Mouse (Mus musculus): ENCODE data around the gene Majin.

The Majin gene

DNA sequence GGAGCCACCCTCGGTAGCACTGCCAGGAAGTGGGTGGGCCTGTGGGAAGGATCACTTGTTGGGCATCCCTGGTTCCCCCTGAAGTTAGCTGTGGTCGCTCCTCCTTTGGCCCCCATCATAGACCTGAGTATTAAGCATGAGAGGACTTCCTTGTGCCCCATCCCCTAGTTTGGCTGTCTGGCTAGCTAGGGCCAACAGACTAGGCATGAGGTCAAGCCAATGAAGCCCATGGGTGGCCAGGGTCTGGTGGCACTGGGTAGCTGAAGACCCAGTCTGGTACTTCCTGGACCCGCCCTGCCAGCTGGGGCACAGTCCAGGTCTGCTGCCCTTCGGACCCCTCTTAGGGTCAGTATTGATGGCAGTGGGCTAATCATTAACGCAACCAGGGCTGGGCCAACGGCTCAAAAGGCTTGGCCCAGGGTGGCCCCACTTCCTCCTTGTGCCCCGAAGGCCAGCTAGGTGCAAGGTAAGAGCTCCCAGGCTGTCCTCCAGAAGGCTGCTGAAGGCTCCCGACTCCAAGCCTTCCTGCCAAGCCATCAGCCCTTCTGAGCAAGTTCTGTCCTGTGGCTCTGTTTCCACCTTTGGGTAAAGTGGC lies 78.7 kb downstream of the Majin start:
- DNase-seq (ENCODE audit: low read depth, low spot score), result no peak

DNA sequence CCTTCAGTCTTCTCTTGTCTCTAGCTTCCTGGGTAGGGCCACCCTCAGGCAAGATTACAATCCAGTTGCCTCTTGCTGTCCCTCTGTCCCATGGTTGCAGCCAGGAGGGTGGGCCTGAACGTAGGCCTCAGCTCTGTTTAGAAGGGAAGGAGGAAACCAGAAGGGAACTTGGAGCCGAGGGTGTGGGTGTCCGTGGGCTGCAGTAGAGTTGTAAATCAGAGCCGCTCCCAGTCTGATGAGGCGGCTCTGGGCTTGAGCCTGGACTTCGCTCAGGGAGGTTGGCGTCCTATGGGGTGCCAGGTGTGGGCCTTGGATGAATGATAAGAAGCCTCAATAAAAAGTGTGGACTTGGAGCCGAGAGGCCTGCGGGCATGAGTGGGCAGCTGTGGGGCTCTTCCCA lies 80.0 kb downstream of the Majin start:
- no peak for DNase-seq (ENCODE audit: low read depth, low spot score)

DNA sequence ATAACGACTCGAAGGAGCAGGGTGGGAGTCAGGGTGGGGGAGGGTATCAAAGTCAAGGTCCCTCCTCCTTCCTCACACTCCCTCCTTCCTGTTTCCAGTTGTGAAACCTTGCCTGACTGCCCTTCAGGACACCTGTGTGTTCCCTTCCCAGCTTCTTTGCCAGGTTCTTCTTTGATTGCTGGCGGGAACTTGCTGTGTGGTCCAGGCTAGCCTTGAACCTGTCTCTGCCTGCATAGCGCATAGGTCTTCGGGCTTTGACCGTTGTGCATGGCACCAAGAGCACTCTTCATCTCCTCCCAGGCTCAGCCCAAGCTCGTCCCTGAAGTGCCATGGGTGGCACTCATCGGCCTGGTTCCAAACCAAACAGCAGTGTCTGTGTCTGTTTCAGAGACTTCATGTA lies 80.8 kb downstream of the Majin start:
- DNase-seq (ENCODE audit: low read depth, low spot score), result no peak

DNA sequence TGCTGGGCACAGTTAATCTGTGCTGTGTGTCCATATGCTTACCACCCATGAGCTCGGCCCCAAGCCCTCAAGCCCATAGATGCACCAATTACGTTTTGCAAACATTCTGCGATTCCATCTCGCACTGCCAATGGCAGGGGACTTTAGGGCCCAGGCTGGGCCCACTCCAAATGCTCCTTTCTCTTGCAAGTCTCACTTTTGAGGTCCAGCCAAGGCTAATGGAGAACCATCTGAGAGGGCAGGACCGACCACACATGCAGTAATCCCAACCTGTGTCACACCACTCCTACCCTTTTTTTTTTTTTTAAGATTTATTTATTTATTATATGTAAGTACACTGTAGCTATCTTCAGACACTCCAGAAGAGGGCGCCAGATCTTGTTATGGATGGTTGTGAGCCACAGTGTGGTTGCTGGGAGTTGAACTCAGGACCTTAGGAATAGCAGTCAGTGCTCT lies 81.6 kb downstream of the Majin start:
- no peak for DNase-seq (ENCODE audit: low read depth, low spot score)

DNA sequence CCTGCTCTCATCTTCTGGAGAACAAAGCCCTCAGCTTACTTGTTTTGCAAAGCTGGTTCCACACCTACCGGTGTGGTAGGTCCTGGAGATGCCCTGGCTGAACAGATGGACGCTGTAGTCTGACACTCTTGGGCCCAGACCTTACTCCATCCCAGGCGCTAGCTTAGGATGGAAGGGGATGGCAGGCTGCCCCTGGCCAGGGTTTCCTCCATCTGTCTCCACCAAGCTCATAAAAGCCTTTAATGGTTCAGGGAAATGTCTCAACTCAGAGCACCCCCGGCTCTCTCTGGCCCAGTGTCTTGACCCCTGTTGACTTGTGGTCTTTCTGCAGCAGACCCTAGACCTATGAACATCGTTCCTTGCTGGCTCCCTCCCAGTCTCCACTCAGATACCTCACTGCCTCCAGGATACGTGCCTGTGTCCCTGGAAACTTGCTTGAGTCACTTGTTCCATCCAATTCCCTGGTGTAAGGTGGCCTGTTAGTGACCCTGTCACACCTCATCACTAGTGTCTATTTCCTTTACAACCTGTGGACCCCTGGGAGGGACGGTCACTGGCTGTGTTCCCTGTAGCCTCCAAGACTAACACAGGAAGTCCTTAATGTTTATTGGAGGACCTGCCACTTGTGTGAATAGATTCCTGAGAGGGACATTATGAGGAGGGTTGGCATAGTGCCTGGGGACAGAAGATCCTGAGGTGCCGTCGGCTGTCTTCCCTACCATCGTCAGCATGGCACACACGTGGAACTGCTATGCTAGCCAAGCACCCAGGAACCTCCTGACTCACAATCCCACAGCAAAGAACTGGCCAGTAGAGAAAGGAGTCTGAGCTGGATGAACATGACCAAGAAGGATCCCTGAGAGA lies 83.3 kb downstream of the Majin start:
- no peak for DNase-seq (ENCODE audit: low read depth, low spot score)

DNA sequence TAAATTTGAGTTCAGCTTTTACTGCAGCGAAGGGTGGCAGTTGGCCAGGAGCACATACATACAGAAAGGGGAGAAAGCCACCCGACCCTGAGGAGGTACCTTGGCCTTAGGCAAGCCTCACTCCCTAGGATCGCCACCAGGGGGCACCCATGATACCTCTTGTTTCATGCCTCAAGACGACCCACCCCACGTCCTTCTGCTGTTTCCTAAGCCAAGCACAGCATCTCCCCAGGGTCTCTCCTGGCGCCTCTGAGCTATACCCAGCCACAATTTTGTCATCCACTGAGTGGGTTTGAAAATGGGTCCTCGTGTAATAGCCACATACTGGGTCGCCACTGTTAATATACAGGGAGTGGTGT lies 84.0 kb downstream of the Majin start:
- DNase-seq (ENCODE audit: low read depth, low spot score), result peak; percentile 83

DNA sequence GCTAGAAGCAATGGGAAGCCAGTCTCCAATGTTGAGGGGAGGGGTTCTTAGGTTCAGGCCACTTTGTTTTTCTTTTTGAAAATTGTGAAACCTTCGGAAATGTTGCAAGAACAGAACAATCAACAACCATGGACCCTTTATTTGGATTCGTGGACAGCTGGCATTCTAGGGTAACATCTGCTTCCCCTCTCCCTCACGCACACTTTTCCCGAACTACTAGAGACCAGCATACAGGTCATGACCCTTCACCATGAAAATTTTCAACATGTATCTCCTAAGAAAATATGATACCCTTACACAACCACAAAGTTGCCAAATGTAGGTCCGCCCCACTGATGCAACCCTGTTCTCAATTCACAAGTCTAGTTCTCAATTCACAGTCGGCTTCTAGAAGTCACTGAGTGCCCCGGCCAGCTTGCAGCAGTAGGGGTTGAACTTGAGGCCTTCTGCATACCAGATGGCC lies 84.5 kb downstream of the Majin start:
- DNase-seq (ENCODE audit: low read depth, low spot score), result no peak

DNA sequence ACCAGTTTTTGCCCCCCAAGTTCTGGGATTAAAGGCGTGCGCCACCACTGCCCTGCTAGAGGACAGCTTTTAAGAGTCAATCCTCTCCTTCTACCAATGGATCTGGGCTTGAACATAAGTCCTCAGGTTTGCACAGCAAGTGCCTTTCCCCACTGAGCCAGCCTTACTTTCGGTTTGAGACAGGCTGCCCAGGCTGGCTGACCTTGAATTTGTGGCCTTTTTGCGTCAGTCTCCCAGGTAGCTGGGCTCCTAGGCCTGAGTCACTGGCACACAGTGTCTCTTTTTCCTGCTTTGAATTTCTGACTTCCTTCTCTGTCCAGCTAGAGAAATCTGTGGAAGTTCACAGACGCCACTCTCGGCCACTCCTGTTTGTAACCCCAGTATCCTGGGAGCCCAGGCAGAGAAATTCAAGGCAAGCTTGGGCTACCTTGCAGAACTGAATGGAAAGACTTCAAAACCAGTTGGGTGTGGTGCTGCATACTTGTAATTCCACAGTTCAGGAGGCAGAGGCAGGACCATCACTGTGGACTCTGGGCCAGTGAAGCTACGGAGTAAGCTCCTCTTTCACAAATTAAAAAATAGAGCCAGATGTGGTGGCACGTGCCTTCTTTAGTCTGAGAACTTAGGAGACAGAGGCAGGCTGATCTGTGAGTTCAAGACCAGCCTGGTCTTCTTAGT lies 85.7 kb downstream of the Majin start:
- no peak for DNase-seq (ENCODE audit: low read depth, low spot score)

DNA sequence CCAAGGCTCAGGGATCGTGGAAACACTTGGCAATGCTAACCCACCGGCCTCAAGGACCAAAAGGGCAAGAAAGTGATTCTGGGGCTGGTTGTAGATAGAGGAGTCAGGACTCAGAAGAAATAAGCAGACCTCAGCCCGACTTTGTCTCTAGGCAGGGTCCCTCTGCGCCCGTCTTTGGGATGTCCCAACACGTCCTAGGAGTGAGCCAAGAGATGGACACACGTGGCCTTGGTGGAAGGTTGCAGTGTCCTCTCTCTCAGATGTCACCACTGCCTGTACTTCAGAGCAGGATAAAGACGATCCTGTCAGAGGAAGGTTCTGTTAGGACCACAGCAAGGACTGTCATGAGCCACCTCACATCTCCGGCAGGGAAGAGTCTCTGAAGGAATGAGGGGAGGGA lies 86.5 kb downstream of the Majin start:
- no peak for DNase-seq (ENCODE audit: low read depth, low spot score)

DNA sequence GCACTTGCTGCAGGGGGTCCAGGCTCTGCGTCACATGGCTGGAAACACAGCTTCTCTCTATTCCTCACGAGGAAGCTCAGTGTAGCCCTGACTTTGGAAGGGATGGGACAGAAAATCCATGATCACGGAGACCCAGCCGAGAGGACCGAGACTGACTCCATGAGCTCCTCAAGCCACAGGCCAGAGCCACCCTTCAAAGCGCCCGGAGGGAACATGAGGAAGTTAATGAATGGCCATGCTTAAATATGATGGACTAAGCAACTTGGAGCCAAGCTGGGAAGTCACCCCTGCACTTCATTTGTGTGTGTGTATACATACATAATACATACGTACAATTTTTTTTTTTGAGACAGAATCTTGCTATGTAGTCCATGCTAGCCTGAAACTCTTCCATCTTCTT lies 87.0 kb downstream of the Majin start:
- no peak for DNase-seq (ENCODE audit: low read depth, low spot score)

DNA sequence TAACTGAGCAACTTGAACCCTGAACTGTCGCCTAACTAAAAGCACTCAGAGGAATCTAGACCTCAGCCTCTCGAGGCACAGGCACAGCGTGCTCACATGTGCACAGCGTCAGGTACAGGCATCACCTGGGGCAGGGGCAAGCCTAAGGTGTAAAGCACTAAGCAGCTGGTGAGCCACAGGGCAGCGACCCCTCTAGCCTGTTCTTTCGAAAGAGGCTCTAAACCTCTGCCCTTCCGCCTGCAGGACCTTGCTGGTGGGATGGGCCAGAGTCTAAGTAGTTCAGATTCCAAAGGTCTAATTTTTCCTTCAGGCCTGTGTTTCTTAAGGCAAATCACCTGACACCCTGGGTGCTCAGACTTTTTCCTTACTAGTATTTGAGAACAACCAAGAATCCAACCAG lies 87.9 kb downstream of the Majin start:
- DNase-seq (ENCODE audit: low read depth, low spot score), result no peak

DNA sequence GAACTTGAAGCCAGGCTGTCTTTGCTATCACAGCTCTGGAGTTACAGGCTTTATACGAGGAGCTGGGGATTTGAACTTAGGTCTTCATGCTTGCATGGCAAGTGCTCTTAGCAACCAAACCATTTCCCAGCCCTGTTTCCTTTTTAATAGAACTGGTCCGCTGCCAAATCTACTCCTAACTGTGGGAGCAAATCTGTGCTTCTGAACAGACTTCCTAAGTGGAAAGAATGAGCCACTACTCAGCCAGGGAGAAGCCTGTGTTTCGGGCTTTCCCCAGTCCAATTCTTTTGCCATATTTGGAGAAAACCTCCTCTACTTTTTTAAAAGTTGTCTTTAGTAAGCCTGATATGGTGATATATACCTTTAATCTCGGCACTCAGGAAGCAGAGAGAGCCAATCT lies 88.5 kb downstream of the Majin start:
- DNase-seq (ENCODE audit: low read depth, low spot score), result no peak

DNA sequence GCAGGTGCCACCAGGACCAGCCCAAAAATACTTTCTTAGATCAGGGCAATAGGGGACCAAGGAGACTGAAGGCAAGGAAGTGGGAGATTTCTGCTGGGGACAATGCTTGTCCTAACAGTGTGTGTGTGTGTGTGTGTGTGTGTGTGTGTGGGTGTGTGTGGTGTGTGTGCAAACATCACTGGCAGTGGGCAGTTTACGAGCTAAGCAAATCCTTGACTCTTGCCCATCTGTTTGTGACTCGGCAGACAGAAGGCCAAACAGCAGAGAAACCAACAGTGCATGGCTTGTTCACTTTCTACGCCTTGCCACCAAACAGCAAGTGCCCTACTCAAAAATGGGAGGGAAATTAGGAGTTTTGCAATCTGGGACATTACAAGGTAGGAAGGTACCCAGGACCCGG lies 89.4 kb downstream of the Majin start:
- no peak for DNase-seq (ENCODE audit: low read depth, low spot score)

Measured in embryo, embryonic 11.5 days (tissue).